Mouse (Mus musculus) kidney, adult 8-10 months (tissue): ENCODE data around the gene Epha10.
A peak's percentile ranks its signal among the peaks of the same experiment; 100 is the strongest.
"Not testable (repeated sequence)": the region's sequence is repeated elsewhere in the genome, so short reads cannot be mapped to it uniquely, and the experiment has no call there.

Experiments used
- DNase-seq, 2 experiments: peaks; one replicate each; pipeline ENCODE4 v3.0.0; 2022

The Epha10 gene

GRCm38 (mm10) chr4:124894508-124895428, 14.1 kb downstream of the Epha10 start:
- no peak for DNase-seq

- DNase-seq, result no peak
Observed at GRCm38 (mm10) chr4:124898428-124898827, 17.7 kb downstream of the Epha10 start.

- DNase-seq, result no peak
Observed at GRCm38 (mm10) chr4:124899906-124900305, 19.2 kb downstream of the Epha10 start.

- DNase-seq, result no peak
Observed at GRCm38 (mm10) chr4:124905417-124905816, 24.7 kb downstream of the Epha10 start.

GRCm38 (mm10) chr4:124905971-124906822, 25.5 kb downstream of the Epha10 start:
- DNase-seq, result no peak

- no peak for DNase-seq
Observed at GRCm38 (mm10) chr4:124928102-124928501, 47.4 kb downstream of the Epha10 start.

GRCm38 (mm10) chr4:124936613-124937471, 56.1 kb downstream of the Epha10 start, which contains the start of gene 9930104L06Rik:
Gene 9930104L06Rik (plus strand): TSS chr4:124937048.
- peak; percentile 96 for DNase-seq

- not testable (repeated sequence) for DNase-seq
Observed at GRCm38 (mm10) chr4:124939211-124939610, 58.5 kb downstream of the Epha10 start, which contains the start of gene Cdca8. Gene Cdca8 (minus strand): TSS chr4:124939311.

- DNase-seq, result peak; percentile 26 to 77
Observed at GRCm38 (mm10) chr4:124943022-124943421, 62.3 kb downstream of the Epha10 start.

GRCm38 (mm10) chr4:124943781-124944180, 63.1 kb downstream of the Epha10 start:
- no peak for DNase-seq

GRCm38 (mm10) chr4:124944961-124945360, 64.3 kb downstream of the Epha10 start:
- no peak for DNase-seq

- DNase-seq, result no peak
Observed at GRCm38 (mm10) chr4:124949488-124949887, 68.8 kb downstream of the Epha10 start.

- DNase-seq, result peak in 1 of 2 experiments; percentile 16
Observed at GRCm38 (mm10) chr4:124950181-124951035, 69.7 kb downstream of the Epha10 start.

- no peak for DNase-seq
Observed at GRCm38 (mm10) chr4:124951036-124951433, 70.3 kb downstream of the Epha10 start.

GRCm38 (mm10) chr4:124953546-124953945, 72.8 kb downstream of the Epha10 start:
- DNase-seq, result no peak

GRCm38 (mm10) chr4:124957284-124957683, 76.6 kb downstream of the Epha10 start:
- no peak for DNase-seq

GRCm38 (mm10) chr4:124959062-124959461, 78.4 kb downstream of the Epha10 start:
- peak; percentile 26 to 35 for DNase-seq

GRCm38 (mm10) chr4:124960940-124961339, 80.2 kb downstream of the Epha10 start:
- no peak for DNase-seq

- no peak for DNase-seq
Observed at GRCm38 (mm10) chr4:124962576-124962975, 81.9 kb downstream of the Epha10 start.

GRCm38 (mm10) chr4:124964912-124965599, 84.4 kb downstream of the Epha10 start:
- DNase-seq, result no peak
